Mouse (Mus musculus): ENCODE results near the gene Sema4c. TPM values are rescaled to one million over a fixed set of nuclear protein-coding genes. Genes with fewer than 3 reads are reported as not detected.

Gene Sema4c
- polyA plus RNA-seq, 1 experiment from 2014 or later, result 35.4 TPM

DNA sequence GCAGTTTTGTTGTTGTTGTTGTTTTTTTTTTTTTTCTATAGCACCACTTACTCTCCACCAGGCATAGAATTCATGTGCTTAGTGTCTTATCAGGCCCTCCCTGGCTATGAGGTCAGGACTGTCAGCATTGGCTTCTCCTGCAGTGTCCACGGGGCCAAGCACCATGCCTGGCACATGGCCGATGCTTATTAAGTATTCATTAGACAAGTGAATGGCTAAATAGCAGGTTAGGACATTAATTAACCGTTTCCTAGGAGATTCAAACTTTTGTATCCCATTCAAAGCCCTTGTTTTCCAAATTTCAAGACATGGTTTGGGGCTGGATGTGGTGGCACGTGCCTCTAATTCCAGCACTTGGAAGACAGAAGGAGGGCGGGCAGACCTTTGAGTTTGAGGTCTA is 23.1 kb upstream of the Sema4c start:
- Histone ChIP-seq H3K27me3 (replicated peaks; ENCODE audit: control insufficient read depth, insufficient read depth, low read length) (peaks cover 12% of the 10 kb centered on the region; the same call in 1 of the 2 replicates), H3K9me3 (ENCODE audit: control insufficient read depth, low read length) (no peaks in the 10 kb centered on the region), H3K4me1 (replicated peaks; ENCODE audit: control insufficient read depth, insufficient read depth, low read length) (peaks cover 19% of the 10 kb centered on the region), H3K9ac (replicated peaks; ENCODE audit: low read depth, low read length) (peak overlapping the region; percentile 55; the same call in 1 of the 2 replicates), H3K36me3 (ENCODE audit: control insufficient read depth, insufficient read depth) (no peaks in the 10 kb centered on the region), H3K27ac (ENCODE audit: low read length) (peak overlapping the region; percentile 85), H3K4me2 (ENCODE audit: low read length) (no peak overlapping the region), H3K4me3 (replicated peaks; ENCODE audit: low read length) (no peak overlapping the region)
- 5% methylated on average over 5 of the region's 5 CpGs for WGBS
- no peak for ATAC-seq

DNA sequence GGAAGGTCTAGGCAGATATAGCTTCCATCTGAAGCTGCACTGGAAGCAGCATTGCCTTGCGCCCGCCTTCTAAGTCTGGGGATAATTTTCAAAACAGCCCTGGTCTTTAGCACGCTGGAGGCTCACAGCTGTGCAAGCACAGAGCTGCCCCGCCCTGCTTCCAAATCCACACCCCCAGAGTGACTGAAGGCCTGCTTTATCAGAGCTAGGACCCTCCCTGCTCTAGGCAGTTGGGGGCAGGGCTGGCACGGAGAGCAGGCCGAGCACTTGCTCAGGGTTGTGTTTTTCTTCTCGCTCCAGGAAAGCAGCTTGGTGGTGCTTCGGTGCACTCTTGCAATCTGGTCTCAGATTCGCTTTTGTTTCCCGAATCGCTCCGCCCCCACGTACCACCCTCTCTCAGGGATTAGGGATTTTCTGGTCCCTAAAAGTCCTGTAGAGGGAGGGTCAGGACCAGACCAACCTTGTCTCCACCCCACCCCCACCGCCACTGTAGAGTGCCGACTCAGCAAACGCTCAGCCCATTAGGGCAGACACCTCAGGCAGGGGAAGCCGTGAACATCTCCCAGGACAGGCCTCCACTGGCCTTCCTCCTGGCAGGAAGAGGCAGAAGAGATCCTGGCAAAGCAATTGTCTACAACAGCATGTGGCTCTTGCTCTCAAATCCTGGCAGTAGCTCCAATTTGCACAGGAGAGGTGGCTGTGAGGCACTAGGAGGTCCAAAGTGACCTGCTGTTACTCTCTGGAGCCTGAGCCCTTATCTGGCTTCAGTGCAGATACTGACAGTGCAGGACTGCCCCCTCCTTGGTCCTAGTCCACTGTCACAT is 22.4 kb upstream of the Sema4c start:
- no peaks in the 10 kb centered on the region for H3K9me3 ChIP-seq (ENCODE audit: control insufficient read depth, low read length)
- peak overlapping the region; percentile 85 for H3K27ac ChIP-seq (ENCODE audit: low read length)
- peaks cover 12% of the 10 kb centered on the region; the same call in 1 of the 2 replicates for H3K27me3 ChIP-seq (replicated peaks; ENCODE audit: control insufficient read depth, insufficient read depth, low read length)
- H3K4me1 ChIP-seq (replicated peaks; ENCODE audit: control insufficient read depth, insufficient read depth, low read length), result peaks cover 19% of the 10 kb centered on the region
- ATAC-seq, result peak; percentile 93
- H3K4me2 ChIP-seq (ENCODE audit: low read length), result peak overlapping the region; percentile 41
- H3K4me3 ChIP-seq (replicated peaks; ENCODE audit: low read length), result no peak overlapping the region; the same call in 1 of the 2 replicates
- WGBS, result under 1% methylated on average over 17 of the region's 17 CpGs
- H3K9ac ChIP-seq (replicated peaks; ENCODE audit: low read depth, low read length), result peak overlapping the region; percentile 55
- no peaks in the 10 kb centered on the region for H3K36me3 ChIP-seq (ENCODE audit: control insufficient read depth, insufficient read depth)

DNA sequence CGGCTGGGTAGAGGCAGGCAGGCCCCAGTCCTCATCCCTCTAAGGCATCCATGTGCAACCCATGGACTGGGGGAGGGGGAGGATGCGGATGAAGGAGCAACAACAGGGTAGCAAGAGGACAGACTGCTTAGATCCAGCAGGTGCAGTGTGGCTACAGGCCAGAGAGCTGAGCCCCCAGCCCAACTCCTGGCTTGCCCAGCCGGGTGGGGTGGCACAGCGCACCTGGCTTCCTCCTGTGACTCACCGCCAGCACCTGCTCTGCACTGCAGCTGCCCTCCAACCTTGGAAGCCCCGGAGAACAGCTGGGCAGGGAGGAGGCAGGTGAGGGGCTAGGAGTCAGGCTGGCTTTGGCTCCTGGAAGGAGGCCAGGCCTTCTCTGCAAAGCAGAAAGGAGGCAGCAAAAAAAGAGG is 21.8 kb upstream of the Sema4c start:
- peak; percentile 36 for ATAC-seq
- Histone ChIP-seq H3K4me2 (ENCODE audit: low read length) (peak overlapping the region; percentile 41), H3K27me3 (replicated peaks; ENCODE audit: control insufficient read depth, insufficient read depth, low read length) (peaks cover 12% of the 10 kb centered on the region; the same call in 1 of the 2 replicates), H3K36me3 (ENCODE audit: control insufficient read depth, insufficient read depth) (no peaks in the 10 kb centered on the region), H3K9ac (replicated peaks; ENCODE audit: low read depth, low read length) (no peak overlapping the region), H3K4me1 (replicated peaks; ENCODE audit: control insufficient read depth, insufficient read depth, low read length) (peaks cover 19% of the 10 kb centered on the region), H3K27ac (ENCODE audit: low read length) (peak overlapping the region; percentile 85), H3K9me3 (ENCODE audit: control insufficient read depth, low read length) (no peaks in the 10 kb centered on the region), H3K4me3 (replicated peaks; ENCODE audit: low read length) (no peak overlapping the region)
- 18% methylated on average over 6 of the region's 6 CpGs for WGBS

DNA sequence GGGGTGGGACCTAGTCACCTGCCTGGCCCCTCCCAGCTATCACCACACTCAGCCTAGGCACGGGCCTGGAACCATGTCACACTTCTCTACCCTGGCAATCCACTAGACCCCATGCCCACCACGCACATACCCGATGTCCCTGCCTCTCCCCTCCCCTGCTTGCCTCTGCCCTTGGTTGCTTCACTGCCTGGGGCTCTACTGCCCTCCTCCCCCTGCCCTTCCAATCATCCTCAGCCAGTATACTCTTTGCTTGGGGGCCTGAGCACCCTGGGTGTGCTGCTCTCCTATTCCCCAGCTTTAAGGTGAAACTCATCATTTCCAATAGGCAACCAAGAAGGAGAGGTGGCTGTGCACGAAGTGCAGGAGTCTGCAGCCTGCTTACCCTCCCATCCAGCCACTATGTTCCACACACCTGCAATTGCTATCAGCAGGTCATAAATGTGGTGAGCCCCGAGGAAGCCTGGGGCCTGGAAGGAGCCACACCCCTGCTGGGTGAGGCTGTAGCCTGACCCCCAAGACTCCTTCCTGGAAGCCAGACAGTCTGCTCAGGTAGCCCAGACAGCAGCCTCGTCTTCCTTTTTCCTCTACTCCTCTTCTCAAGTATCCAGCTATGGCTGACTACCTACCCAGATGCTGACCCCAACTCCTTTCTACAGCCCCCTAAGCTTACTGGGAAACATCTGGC is 19.0 kb upstream of the Sema4c start:
- Histone ChIP-seq H3K4me3 (replicated peaks; ENCODE audit: low read length) (no peak overlapping the region), H3K4me1 (replicated peaks; ENCODE audit: control insufficient read depth, insufficient read depth, low read length) (peaks cover 22% of the 10 kb centered on the region), H3K9ac (replicated peaks; ENCODE audit: low read depth, low read length) (no peak overlapping the region), H3K27ac (ENCODE audit: low read length) (no peak overlapping the region), H3K36me3 (ENCODE audit: control insufficient read depth, insufficient read depth) (no peaks in the 10 kb centered on the region), H3K4me2 (ENCODE audit: low read length) (no peak overlapping the region), H3K27me3 (replicated peaks; ENCODE audit: control insufficient read depth, insufficient read depth, low read length) (0 out of 2 replicates have a peak, but pooled peaks cover 5% of the 10 kb centered on the region), H3K9me3 (ENCODE audit: control insufficient read depth, low read length) (no peaks in the 10 kb centered on the region)
- no peak for ATAC-seq
- WGBS, result 83% methylated on average over 6 of the region's 6 CpGs

GRCm38 (mm10) chr1:36575347-36575746 is 17.2 kb upstream of the Sema4c start:
- no peak overlapping the region for H3K4me2 ChIP-seq (ENCODE audit: low read length)
- 68% methylated on average over 6 of the region's 6 CpGs for WGBS

GRCm38 (mm10) chr1:36574196-36574955 is 16.2 kb upstream of the Sema4c start:
- no peaks in the 10 kb centered on the region for H3K36me3 ChIP-seq (ENCODE audit: control insufficient read depth, insufficient read depth)
- no peaks in the 10 kb centered on the region for H3K9me3 ChIP-seq (ENCODE audit: control insufficient read depth, low read length)
- H3K4me1 ChIP-seq (replicated peaks; ENCODE audit: control insufficient read depth, insufficient read depth, low read length), result peaks cover 3% of the 10 kb centered on the region; the same call in 1 of the 2 replicates
- 80% methylated on average over 5 of the region's 5 CpGs for WGBS
- no peak overlapping the region for H3K4me2 ChIP-seq (ENCODE audit: low read length)
- H3K9ac ChIP-seq (replicated peaks; ENCODE audit: low read depth, low read length), result no peak overlapping the region
- H3K4me3 ChIP-seq (replicated peaks; ENCODE audit: low read length), result no peak overlapping the region
- ATAC-seq, result no peak
- H3K27me3 ChIP-seq (replicated peaks; ENCODE audit: control insufficient read depth, insufficient read depth, low read length), result 0 out of 2 replicates have a peak, but pooled peaks cover 5% of the 10 kb centered on the region
- no peak overlapping the region for H3K27ac ChIP-seq (ENCODE audit: low read length)

More at GRCm38 (mm10) chr1:36575347-36575746, 17.2 kb upstream of the Sema4c start:
- H3K9ac ChIP-seq (replicated peaks; ENCODE audit: low read depth, low read length), result no peak overlapping the region
- no peak overlapping the region for H3K4me3 ChIP-seq (replicated peaks; ENCODE audit: low read length)
- H3K27ac ChIP-seq (ENCODE audit: low read length), result no peak overlapping the region
- no peak for ATAC-seq
- H3K36me3 ChIP-seq (ENCODE audit: control insufficient read depth, insufficient read depth), result no peaks in the 10 kb centered on the region
- H3K9me3 ChIP-seq (ENCODE audit: control insufficient read depth, low read length), result no peaks in the 10 kb centered on the region
- 0 out of 2 replicates have a peak, but pooled peaks cover 5% of the 10 kb centered on the region for H3K27me3 ChIP-seq (replicated peaks; ENCODE audit: control insufficient read depth, insufficient read depth, low read length)
- H3K4me1 ChIP-seq (replicated peaks; ENCODE audit: control insufficient read depth, insufficient read depth, low read length), result peaks cover 10% of the 10 kb centered on the region

GRCm38 (mm10) chr1:36573524-36573923 is 15.4 kb upstream of the Sema4c start:
- Histone ChIP-seq H3K27ac (ENCODE audit: low read length) (no peak overlapping the region), H3K4me3 (replicated peaks; ENCODE audit: low read length) (no peak overlapping the region), H3K36me3 (ENCODE audit: control insufficient read depth, insufficient read depth) (no peaks in the 10 kb centered on the region), H3K9me3 (ENCODE audit: control insufficient read depth, low read length) (no peaks in the 10 kb centered on the region), H3K9ac (replicated peaks; ENCODE audit: low read depth, low read length) (no peak overlapping the region), H3K4me1 (replicated peaks; ENCODE audit: control insufficient read depth, insufficient read depth, low read length) (peaks cover 3% of the 10 kb centered on the region; the same call in 1 of the 2 replicates), H3K4me2 (ENCODE audit: low read length) (no peak overlapping the region), H3K27me3 (replicated peaks; ENCODE audit: control insufficient read depth, insufficient read depth, low read length) (0 out of 2 replicates have a peak, but pooled peaks cover 5% of the 10 kb centered on the region)
- 82% methylated on average over 8 of the region's 8 CpGs for WGBS
- no peak for ATAC-seq

GRCm38 (mm10) chr1:36572709-36573108 is 14.6 kb upstream of the Sema4c start:
- H3K36me3 ChIP-seq (ENCODE audit: control insufficient read depth, insufficient read depth), result no peaks in the 10 kb centered on the region
- WGBS, result 90% methylated on average over 1 of the region's 1 CpGs
- H3K9me3 ChIP-seq (ENCODE audit: control insufficient read depth, low read length), result no peaks in the 10 kb centered on the region
- no peak overlapping the region for H3K27ac ChIP-seq (ENCODE audit: low read length)
- H3K4me3 ChIP-seq (replicated peaks; ENCODE audit: low read length), result no peak overlapping the region
- H3K27me3 ChIP-seq (replicated peaks; ENCODE audit: control insufficient read depth, insufficient read depth, low read length), result 0 out of 2 replicates have a peak, but pooled peaks cover 3% of the 10 kb centered on the region
- no peak for ATAC-seq
- H3K4me1 ChIP-seq (replicated peaks; ENCODE audit: control insufficient read depth, insufficient read depth, low read length), result peaks cover 3% of the 10 kb centered on the region
- H3K9ac ChIP-seq (replicated peaks; ENCODE audit: low read depth, low read length), result no peak overlapping the region
- H3K4me2 ChIP-seq (ENCODE audit: low read length), result no peak overlapping the region

Data from forebrain, embryonic 16.5 days (tissue).